Mouse (Mus musculus): ENCODE data around the gene Dolk. TPM values are rescaled to one million over a fixed set of nuclear protein-coding genes. Genes with fewer than 3 reads are reported as not detected.

Dolk gene
- polyA plus RNA-seq, 1 experiment from 2014 or later = 21.1 TPM

GRCm38 (mm10) chr2:30237199-30237880 is 48.8 kb downstream of the Dolk start, which contains the start of gene Lrrc8a:
Gene Lrrc8a, plus strand, starts transcription at chr2:30237715.
- Histone ChIP-seq H3K27me3 (ENCODE audit: control insufficient read depth, insufficient read depth, low read length) (no peaks in the 10 kb centered on the region), H3K4me2 (replicated peaks; ENCODE audit: low read depth) (peak within 1 kb of the TSS; percentile 68), H3K4me1 (replicated peaks; ENCODE audit: control insufficient read depth, insufficient read depth) (peaks cover 6% of the 10 kb centered on the region), H3K4me3 (ENCODE audit: low read depth, low read length) (peak within 1 kb of the TSS; percentile 66), H3K9me3 (ENCODE audit: control insufficient read depth, low read length) (no peaks in the 10 kb centered on the region), H3K9ac (ENCODE audit: low read length) (peak within 1 kb of the TSS; percentile 69), H3K36me3 (ENCODE audit: control insufficient read depth, insufficient read depth, low read length) (peaks cover 10% of the 10 kb centered on the region; the same call in 1 of the 2 replicates), H3K27ac (replicated peaks) (peak within 1 kb of the TSS; percentile 90)
- TF ChIP-seq EP300 (optimal IDR thresholded peaks at IDR 0.05) (peak; percentile 59), CTCF (IDR thresholded peaks at IDR 0.05; ENCODE audit: low read depth) (peak; percentile 68)
- peak; percentile 97 for ATAC-seq (ENCODE audit: low FRiP score, low TSS enrichment)
- DNase-seq (ENCODE audit: low spot score) = peak; percentile 100
- under 1% methylated on average over 46 of the region's 67 CpGs for WGBS

- Histone ChIP-seq H3K4me2 (replicated peaks; ENCODE audit: low read depth) (peak overlapping the region; percentile 68), H3K4me3 (ENCODE audit: low read depth, low read length) (peak overlapping the region; percentile 66), H3K4me1 (replicated peaks; ENCODE audit: control insufficient read depth, insufficient read depth) (peaks cover 6% of the 10 kb centered on the region), H3K36me3 (ENCODE audit: control insufficient read depth, insufficient read depth, low read length) (peaks cover 8% of the 10 kb centered on the region; the same call in 1 of the 2 replicates), H3K9ac (ENCODE audit: low read length) (peak overlapping the region; percentile 65), H3K27me3 (ENCODE audit: control insufficient read depth, insufficient read depth, low read length) (no peaks in the 10 kb centered on the region), H3K9me3 (ENCODE audit: control insufficient read depth, low read length) (no peaks in the 10 kb centered on the region), H3K27ac (replicated peaks) (peak overlapping the region; percentile 90)
- DNase-seq (ENCODE audit: low spot score) (no peak), ATAC-seq (ENCODE audit: low FRiP score, low TSS enrichment) (no peak)
- TF ChIP-seq CTCF (IDR thresholded peaks at IDR 0.05; ENCODE audit: low read depth) (no peak), EP300 (optimal IDR thresholded peaks at IDR 0.05) (no peak)
- WGBS = 3% methylated on average over 18 of the region's 18 CpGs
These were observed 49.5 kb downstream of the Dolk start for GRCm38 (mm10) chr2:30236426-30237198.

GRCm38 (mm10) chr2:30235593-30235992 is 50.5 kb downstream of the Dolk start:
- H3K9me3 ChIP-seq (ENCODE audit: control insufficient read depth, low read length) = no peaks in the 10 kb centered on the region
- DNase-seq (ENCODE audit: low spot score) = no peak
- H3K4me1 ChIP-seq (replicated peaks; ENCODE audit: control insufficient read depth, insufficient read depth) = peaks cover 6% of the 10 kb centered on the region
- H3K4me3 ChIP-seq (ENCODE audit: low read depth, low read length) = no peak overlapping the region
- ATAC-seq (ENCODE audit: low FRiP score, low TSS enrichment) = no peak
- H3K4me2 ChIP-seq (replicated peaks; ENCODE audit: low read depth) = no peak overlapping the region
- WGBS = 76% methylated on average over 5 of the region's 5 CpGs
- H3K9ac ChIP-seq (ENCODE audit: low read length) = no peak overlapping the region
- no peaks in the 10 kb centered on the region for H3K36me3 ChIP-seq (ENCODE audit: control insufficient read depth, insufficient read depth, low read length)
- no peak for TF ChIP-seq CTCF (IDR thresholded peaks at IDR 0.05; ENCODE audit: low read depth)
- TF ChIP-seq EP300 (optimal IDR thresholded peaks at IDR 0.05) = no peak
- H3K27ac ChIP-seq (replicated peaks) = no peak overlapping the region
- no peaks in the 10 kb centered on the region for H3K27me3 ChIP-seq (ENCODE audit: control insufficient read depth, insufficient read depth, low read length)

Other genes with a start within 250 kb of the Dolk start
- gene Wdr34, start 237.5 kb downstream of the Dolk start, polyA plus RNA-seq (2015; fragmentation: Nextera tagmentation; extraction: Ambion mirVana) = 10.9 and 13.2 TPM in 2 replicates
- 202 and 206 TPM in 2 replicates for gene Set, start 229.0 kb downstream of the Dolk start, polyA plus RNA-seq (2015; fragmentation: Nextera tagmentation; extraction: Ambion mirVana)
- 3.0 and 3.1 TPM in 2 replicates for gene Pkn3, start 208.7 kb downstream of the Dolk start, polyA plus RNA-seq (2015; fragmentation: Nextera tagmentation; extraction: Ambion mirVana)
- 27.7 and 27.8 TPM in 2 replicates for gene Zdhhc12, start 192.7 kb downstream of the Dolk start, polyA plus RNA-seq (2015; fragmentation: Nextera tagmentation; extraction: Ambion mirVana)
- gene Zer1, start 161.7 kb downstream of the Dolk start, polyA plus RNA-seq (2015; fragmentation: Nextera tagmentation; extraction: Ambion mirVana) = 2.9 and 3.1 TPM in 2 replicates
- 3.7 and 3.9 TPM in 2 replicates for gene Tbc1d13, start 152.6 kb downstream of the Dolk start, polyA plus RNA-seq (2015; fragmentation: Nextera tagmentation; extraction: Ambion mirVana)
- gene Endog, start 114.8 kb downstream of the Dolk start, polyA plus RNA-seq (2015; fragmentation: Nextera tagmentation; extraction: Ambion mirVana) = 35.3 and 41.2 TPM in 2 replicates
- gene Spout1, start 107.9 kb downstream of the Dolk start, polyA plus RNA-seq (2015; fragmentation: Nextera tagmentation; extraction: Ambion mirVana) = 23.9 and 24.0 TPM in 2 replicates
- gene Kyat1, start 80.5 kb downstream of the Dolk start, polyA plus RNA-seq (2015; fragmentation: Nextera tagmentation; extraction: Ambion mirVana) = 81.2 and 89.3 TPM in 2 replicates
- 30.3 and 31.7 TPM in 2 replicates for gene Lrrc8a, start 48.6 kb downstream of the Dolk start, polyA plus RNA-seq (2015; fragmentation: Nextera tagmentation; extraction: Ambion mirVana)
- 0.05 and 0.11 TPM in 2 replicates for gene Gm28035, start 45.8 kb downstream of the Dolk start, polyA plus RNA-seq (2015; fragmentation: Nextera tagmentation; extraction: Ambion mirVana)
- gene Phyhd1, start 20.1 kb downstream of the Dolk start, polyA plus RNA-seq (2015; fragmentation: Nextera tagmentation; extraction: Ambion mirVana) = 5.8 and 7.1 TPM in 2 replicates
- gene Gm28038, start 5.3 kb downstream of the Dolk start, polyA plus RNA-seq (2015; fragmentation: Nextera tagmentation; extraction: Ambion mirVana) = not detected in 2 replicates
- 8.5 and 9.9 TPM in 2 replicates for gene Nup188, start 63 bp upstream of the Dolk start, polyA plus RNA-seq (2015; fragmentation: Nextera tagmentation; extraction: Ambion mirVana)
- 84.9 and 102 TPM in 2 replicates for gene Sh3glb2, start 73.0 kb upstream of the Dolk start, polyA plus RNA-seq (2015; fragmentation: Nextera tagmentation; extraction: Ambion mirVana)
- gene Miga2, start 77.9 kb upstream of the Dolk start, polyA plus RNA-seq (2015; fragmentation: Nextera tagmentation; extraction: Ambion mirVana) = 16.8 and 17.8 TPM in 2 replicates
- gene Dolpp1, start 105.9 kb upstream of the Dolk start, polyA plus RNA-seq (2015; fragmentation: Nextera tagmentation; extraction: Ambion mirVana) = 29.8 and 32.9 TPM in 2 replicates
- 22.0 and 25.9 TPM in 2 replicates for gene Crat, start 129.5 kb upstream of the Dolk start, polyA plus RNA-seq (2015; fragmentation: Nextera tagmentation; extraction: Ambion mirVana)
- gene Ptpa, start 129.7 kb upstream of the Dolk start, polyA plus RNA-seq (2015; fragmentation: Nextera tagmentation; extraction: Ambion mirVana) = 76.6 and 79.6 TPM in 2 replicates
- 1.8 and 4.4 TPM in 2 replicates for gene Ier5l, start 187.9 kb upstream of the Dolk start, polyA plus RNA-seq (2015; fragmentation: Nextera tagmentation; extraction: Ambion mirVana)